Mouse (Mus musculus): ENCODE results near the gene C130074G19Rik.

- TF ChIP-seq EP300 (IDR thresholded peaks at IDR 0.05; ENCODE audit: low read depth) (no peak), CTCF (IDR thresholded peaks at IDR 0.05; ENCODE audit: low read depth) (no peak)
Observed at GRCm38 (mm10) chr1:184891998-184892397, 9.0 kb upstream of the C130074G19Rik start.

All from liver, embryonic 14.5 days (tissue).